In the genomic region with DNA sequence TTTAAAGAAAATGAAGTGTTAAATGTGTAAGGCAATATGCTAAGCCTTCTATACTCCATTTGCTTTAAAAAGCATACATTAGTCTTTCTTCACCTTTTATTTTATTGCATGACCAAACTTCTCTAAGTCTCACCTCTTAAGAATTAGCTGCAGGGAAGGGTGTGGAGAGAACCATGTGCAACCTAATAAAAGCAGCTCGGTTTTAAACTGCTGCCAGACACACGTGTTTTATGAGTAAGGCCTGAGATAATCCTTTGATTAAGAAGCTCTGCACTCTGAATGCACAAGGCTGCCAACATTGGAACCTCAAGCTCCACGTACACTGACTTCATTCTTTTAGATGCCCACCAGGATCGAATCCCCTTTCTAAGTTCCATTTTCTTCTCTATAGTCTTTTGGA, we compare ENCODE assay signal across 26 mouse cellular contexts.
DNase-seq lines count a peak whose midpoint lies in the region; ATAC-seq and TF ChIP-seq lines count a peak whose summit lies in the region.
"Had no signal": no experiment of that assay in that cellular context is flagged by ENCODE, and none has a peak within 500 bp of the region (broad histone marks: within the 10 kb centered on the region; RNA-seq: fewer than 3 reads in every experiment).

No protein-coding gene starts in this region.

- no peaks in the 10 kb centered on the region for H3K27me3 ChIP-seq in embryonic facial prominence, embryonic 14.5 days (replicated peaks; ENCODE audit: control insufficient read depth, insufficient read depth, low read length)
- H3K27me3 ChIP-seq in embryonic facial prominence, embryonic 10.5 days (replicated peaks; ENCODE audit: low read depth, poor library complexity, severe bottlenecking), result no peaks in the 10 kb centered on the region
- H3K27me3 ChIP-seq in limb, embryonic 14.5 days (ENCODE audit: control insufficient read depth, insufficient read depth, low read length), result no peaks in the 10 kb centered on the region
- H3K27me3 ChIP-seq in limb, embryonic 10.5 days (ENCODE audit: low read depth, poor library complexity, severe bottlenecking), result no peaks in the 10 kb centered on the region
- H3K27me3 ChIP-seq: forebrain, embryonic 12.5 days; hindbrain, embryonic 15.5 days; megakaryocyte, embryonic 14.5 days had no signal

- no peak for TF ChIP-seq POLR2A in limb, embryonic 14.5 days (IDR thresholded peaks at IDR 0.05; ENCODE audit: borderline replicate concordance, extremely low read depth, insufficient read depth, insufficient read length)

- DNase-seq in embryonic facial prominence, embryonic 14.5 days (ENCODE audit: low spot score), result peak; percentile 77
- no peak for DNase-seq in embryonic facial prominence, embryonic 10.5 days (ENCODE audit: low spot score)
- peak; percentile 49 for DNase-seq in limb, embryonic 14.5 days (ENCODE audit: low spot score)
- no peak for DNase-seq in limb, embryonic 10.5 days (ENCODE audit: low spot score)
- DNase-seq in gonadal fat pad, adult 2 months (ENCODE audit: low read depth), result peak; percentile 57
- no peak for DNase-seq in adrenal gland, adult (ENCODE audit: inconsistent age in 2 of 2, low spot score in 1 of 2)
- DNase-seq in cerebellum, adult 18-20 months, result no peak
- DNase-seq: adrenal gland, postnatal 10 days; cerebellum, adult 11-12 months; cerebellum, postnatal 25 days; embryo, embryonic 11 days; heart, adult 18-20 months; heart, postnatal 4 days; kidney, adult 2 months; kidney, postnatal 14 days; layer of hippocampus, postnatal 36 days; liver; retina, postnatal 1 day; thymus, postnatal 14 days had no signal

- H3K36me3 ChIP-seq in embryonic facial prominence, embryonic 14.5 days (ENCODE audit: control insufficient read depth, insufficient read depth, low read length), result peaks cover 7% of the 10 kb centered on the region; the same call in 1 of the 2 replicates
- H3K36me3 ChIP-seq in embryonic facial prominence, embryonic 10.5 days (replicated peaks), result peaks cover 7% of the 10 kb centered on the region
- H3K36me3 ChIP-seq in limb, embryonic 14.5 days (ENCODE audit: control insufficient read depth, insufficient read depth, low read length), result peaks cover 2% of the 10 kb centered on the region; the same call in 1 of the 2 replicates
- H3K36me3 ChIP-seq in limb, embryonic 10.5 days, result peaks cover 4% of the 10 kb centered on the region

- no peak overlapping the region for H3K4me2 ChIP-seq in embryonic facial prominence, embryonic 14.5 days (ENCODE audit: low read depth, low read length)
- H3K4me2 ChIP-seq in limb, embryonic 14.5 days (replicated peaks; ENCODE audit: low read depth, low read length, severe bottlenecking), result no peak overlapping the region
- H3K4me2 ChIP-seq: forebrain, embryonic 12.5 days; hindbrain, embryonic 15.5 days had no signal

- no peak overlapping the region for H3K9ac ChIP-seq in embryonic facial prominence, embryonic 14.5 days (ENCODE audit: low read depth, low read length)
- H3K9ac ChIP-seq in limb, embryonic 14.5 days (ENCODE audit: low read depth, low read length, severe bottlenecking), result no peak overlapping the region
- H3K9ac ChIP-seq: forebrain, embryonic 12.5 days; hindbrain, embryonic 15.5 days had no signal

- 40% methylated on average over 4 of the region's 4 CpGs for WGBS in embryonic facial prominence, embryonic 14.5 days
- WGBS in embryonic facial prominence, embryonic 10.5 days, result 75% methylated on average over 4 of the region's 4 CpGs
- WGBS in limb, embryonic 14.5 days, result 17% methylated on average over 4 of the region's 4 CpGs
- 54% methylated on average over 4 of the region's 4 CpGs for WGBS in limb, embryonic 10.5 days

- no peak overlapping the region for H3K4me3 ChIP-seq in embryonic facial prominence, embryonic 14.5 days (ENCODE audit: low read depth, low read length)
- H3K4me3 ChIP-seq in embryonic facial prominence, embryonic 10.5 days, result no peak overlapping the region
- no peak overlapping the region for H3K4me3 ChIP-seq in limb, embryonic 14.5 days (replicated peaks; ENCODE audit: low read length)
- H3K4me3 ChIP-seq in limb, embryonic 10.5 days, result no peak overlapping the region
- H3K4me3 ChIP-seq: forebrain, embryonic 12.5 days; hindbrain, embryonic 15.5 days; layer of hippocampus, adult 2 months; megakaryocyte, embryonic 14.5 days had no signal

- H3K9me3 ChIP-seq in embryonic facial prominence, embryonic 14.5 days (ENCODE audit: control insufficient read depth, low read length), result no peaks in the 10 kb centered on the region
- H3K9me3 ChIP-seq in embryonic facial prominence, embryonic 10.5 days, result no peaks in the 10 kb centered on the region
- no peaks in the 10 kb centered on the region for H3K9me3 ChIP-seq in limb, embryonic 14.5 days (ENCODE audit: control insufficient read depth, low read length)
- H3K9me3 ChIP-seq in limb, embryonic 10.5 days (replicated peaks), result no peaks in the 10 kb centered on the region
- H3K9me3 ChIP-seq: forebrain, embryonic 12.5 days; hindbrain, embryonic 15.5 days; megakaryocyte, embryonic 14.5 days had no signal

- ATAC-seq in embryonic facial prominence, embryonic 14.5 days (ENCODE audit: low read depth), result no peak
- ATAC-seq in limb, embryonic 14.5 days (ENCODE audit: low FRiP score, low read depth), result no peak
- ATAC-seq in monocyte, adult 5-6 weeks (replicated peaks; ENCODE audit: insufficient number of reproducible peaks, low FRiP score, low TSS enrichment, poor library complexity, severe bottlenecking), result no peak
- ATAC-seq: lung, postnatal 0 days; midbrain, embryonic 16.5 days had no signal

- no peak overlapping the region for H3K27ac ChIP-seq in embryonic facial prominence, embryonic 14.5 days (replicated peaks; ENCODE audit: low read depth, low read length)
- no peak overlapping the region for H3K27ac ChIP-seq in embryonic facial prominence, embryonic 10.5 days (replicated peaks)
- no peak overlapping the region for H3K27ac ChIP-seq in limb, embryonic 14.5 days (replicated peaks; ENCODE audit: low read depth, low read length)
- no peak overlapping the region for H3K27ac ChIP-seq in limb, embryonic 10.5 days
- H3K27ac ChIP-seq: forebrain, embryonic 12.5 days; hindbrain, embryonic 15.5 days; layer of hippocampus, adult 2 months had no signal

- H3K4me1 ChIP-seq in embryonic facial prominence, embryonic 14.5 days (ENCODE audit: control insufficient read depth, insufficient read depth, low read length), result no peaks in the 10 kb centered on the region
- H3K4me1 ChIP-seq in embryonic facial prominence, embryonic 10.5 days, result peaks cover 13% of the 10 kb centered on the region
- peaks cover 10% of the 10 kb centered on the region for H3K4me1 ChIP-seq in limb, embryonic 14.5 days (ENCODE audit: control insufficient read depth, insufficient read depth, low read length)
- H3K4me1 ChIP-seq in limb, embryonic 10.5 days, result peaks cover 25% of the 10 kb centered on the region
- H3K4me1 ChIP-seq: hindbrain, embryonic 15.5 days had no signal

Comparison
In these comparisons a context has a peak if more than half of its experiments do, and no peak if none do; other contexts are left out.
1. DNase-seq: peak in embryonic facial prominence, embryonic 14.5 days (single experiment), limb, embryonic 14.5 days (single experiment) and gonadal fat pad, adult 2 months (single experiment); none in embryonic facial prominence, embryonic 10.5 days (single experiment), limb, embryonic 10.5 days (single experiment), adrenal gland, adult (0 of 2) and cerebellum, adult 18-20 months (0 of 2).